Mouse (Mus musculus) C2C12 (cell line): Measurements from ENCODE around the gene Fdx1. TPM values are rescaled to one million over a fixed set of nuclear protein-coding genes. Genes with fewer than 3 reads are reported as not detected.

Source experiments
- H3K27me3 ChIP-seq: one replicate; pipeline ENCODE4 v1.6.1; 2011; ENCODE audit not compliant: control insufficient read depth, insufficient read depth, insufficient read length
- H3K36me3 ChIP-seq: one replicate; pipeline ENCODE4 v1.6.1; 2011; ENCODE audit not compliant: control insufficient read depth, insufficient read depth
- H3K4me3 ChIP-seq: one replicate; pipeline ENCODE4 v1.5.1; 2011; ENCODE audit warnings: mild to moderate bottlenecking, control low read depth; ENCODE audit not compliant: poor library complexity, insufficient read depth, severe bottlenecking
- H3K79me2 ChIP-seq: one replicate; pipeline ENCODE4 v1.6.1; 2011; ENCODE audit not compliant: control insufficient read depth, insufficient read depth
- H3K79me3 ChIP-seq: one replicate; pipeline ENCODE4 v1.6.1; 2011; ENCODE audit warnings: low read depth, control low read depth
- H3ac ChIP-seq: one replicate; pipeline ENCODE3; 2011; ENCODE audit warnings: low read depth; ENCODE audit not compliant: control insufficient read depth, insufficient read length
- CEBPB ChIP-seq: IDR thresholded peaks from one replicate; pipeline ENCODE4 v1.6.1; 2011; ENCODE audit warnings: low read depth, mild to moderate bottlenecking, control low read depth, moderate library complexity
- CTCF ChIP-seq: IDR thresholded peaks from one replicate; pipeline ENCODE4 v1.5.1; 2011; ENCODE audit not compliant: control insufficient read depth, insufficient read depth, insufficient read length
- FOSL1 ChIP-seq: IDR thresholded peaks from one replicate; pipeline ENCODE4 v1.8.0; 2011; ENCODE audit warnings: mild to moderate bottlenecking, low read length; ENCODE audit not compliant: poor library complexity, insufficient read depth, severe bottlenecking
- MAX ChIP-seq: IDR thresholded peaks from one replicate; pipeline ENCODE4 v1.6.1; 2011; ENCODE audit warnings: mild to moderate bottlenecking, control low read depth
- MYOD1 ChIP-seq: IDR thresholded peaks from one replicate; pipeline ENCODE4 v1.6.1; 2011; ENCODE audit warnings: low read depth; ENCODE audit not compliant: control insufficient read depth, insufficient read length
- MYOG ChIP-seq: IDR thresholded peaks from one replicate; pipeline ENCODE4 v1.6.1; 2011; ENCODE audit not compliant: control insufficient read depth, insufficient read length; ENCODE audit errors: extremely low read depth
- USF1 ChIP-seq: IDR thresholded peaks from one replicate; pipeline ENCODE4 v1.6.1; 2011; ENCODE audit warnings: low read depth, mild to moderate bottlenecking, control low read depth, moderate library complexity
- polyA plus RNA-seq: library from polyadenylated mRNA; unstranded; fragments of >200 nt; fragmentation: generic; extraction: Trizol; gene quantifications from one replicate; pipeline ENCODE4 v1.2.1, GENCODE M21; 2012; ENCODE audit warnings: missing spikeins

The Fdx1 gene
- polyA plus RNA-seq, 1 experiment = 42.2 TPM

GRCm38 (mm10) chr9:51943934-51944333 lies 19.4 kb downstream of the Fdx1 start:
- Histone ChIP-seq H3K79me3 (no peaks in the 10 kb centered on the region), H3K79me2 (no peaks in the 10 kb centered on the region), H3K27me3 (no peaks in the 10 kb centered on the region), H3K36me3 (peaks cover 18% of the 10 kb centered on the region), H3ac (no peak overlapping the region), H3K4me3 (no peak overlapping the region)
- TF ChIP-seq USF1 (no peak), CTCF (no peak), MYOD1 (no peak), MAX (no peak), CEBPB (no peak), MYOG (no peak), FOSL1 (no peak)

- TF ChIP-seq USF1 (no peak), MYOG (no peak), MYOD1 (no peak), CTCF (no peak), FOSL1 (no peak), MAX (no peak), CEBPB (no peak)
- no peaks in the 10 kb centered on the region for H3K79me3 ChIP-seq
- no peaks in the 10 kb centered on the region for H3K27me3 ChIP-seq
- no peak overlapping the region for H3ac ChIP-seq
- no peaks in the 10 kb centered on the region for H3K36me3 ChIP-seq
- no peaks in the 10 kb centered on the region for H3K79me2 ChIP-seq
- no peak overlapping the region for H3K4me3 ChIP-seq
Observed at GRCm38 (mm10) chr9:51934641-51935040, 28.7 kb downstream of the Fdx1 start.

- no peak overlapping the region for H3ac ChIP-seq
- no peaks in the 10 kb centered on the region for H3K79me3 ChIP-seq
- TF ChIP-seq MYOD1 = no peak
- TF ChIP-seq MYOG = no peak
- no peak for TF ChIP-seq FOSL1
- no peak for TF ChIP-seq USF1
- no peak for TF ChIP-seq CEBPB
- TF ChIP-seq CTCF = no peak
- TF ChIP-seq MAX = no peak
- H3K36me3 ChIP-seq = no peaks in the 10 kb centered on the region
- H3K27me3 ChIP-seq = no peaks in the 10 kb centered on the region
- H3K4me3 ChIP-seq = no peak overlapping the region
- no peaks in the 10 kb centered on the region for H3K79me2 ChIP-seq
Observed at GRCm38 (mm10) chr9:51931997-51932396, 31.4 kb downstream of the Fdx1 start.

GRCm38 (mm10) chr9:51931054-51931690 lies 32.2 kb downstream of the Fdx1 start:
- Histone ChIP-seq H3K36me3 (no peaks in the 10 kb centered on the region), H3K79me3 (no peaks in the 10 kb centered on the region), H3K79me2 (no peaks in the 10 kb centered on the region), H3K27me3 (no peaks in the 10 kb centered on the region), H3ac (no peak overlapping the region), H3K4me3 (no peak overlapping the region)
- no peak for TF ChIP-seq MYOD1
- TF ChIP-seq CTCF = no peak
- no peak for TF ChIP-seq FOSL1
- TF ChIP-seq MAX = no peak
- TF ChIP-seq MYOG = no peak
- no peak for TF ChIP-seq CEBPB
- no peak for TF ChIP-seq USF1

- Histone ChIP-seq H3K27me3 (no peaks in the 10 kb centered on the region), H3K79me2 (no peaks in the 10 kb centered on the region), H3K79me3 (no peaks in the 10 kb centered on the region), H3K36me3 (no peaks in the 10 kb centered on the region), H3K4me3 (no peak overlapping the region), H3ac (no peak overlapping the region)
- TF ChIP-seq MAX = no peak
- no peak for TF ChIP-seq CTCF
Observed at GRCm38 (mm10) chr9:51929972-51930371, 33.4 kb downstream of the Fdx1 start.

GRCm38 (mm10) chr9:51928659-51929058 lies 34.7 kb downstream of the Fdx1 start:
- Histone ChIP-seq H3K36me3 (no peaks in the 10 kb centered on the region), H3K79me3 (no peaks in the 10 kb centered on the region), H3ac (no peak overlapping the region), H3K27me3 (no peaks in the 10 kb centered on the region), H3K79me2 (no peaks in the 10 kb centered on the region), H3K4me3 (no peak overlapping the region)
- no peak for TF ChIP-seq CTCF
- TF ChIP-seq CEBPB = no peak
